Mouse (Mus musculus) hindbrain, embryonic 15.5 days (tissue): ENCODE results near the gene Eno2. TPM values are rescaled to one million over a fixed set of nuclear protein-coding genes. Genes with fewer than 3 reads are reported as not detected.
A peak's percentile ranks its signal among the peaks of the same experiment; 100 is the strongest.

ENCODE experiments used
- ATAC-seq: fragments of 200-750 bp; cut with Nextera tagmentation; 2 replicates; pipeline ENCODE4 v1.8.0; 2017; ENCODE audit warnings: low read depth, moderate number of reproducible peaks, moderate TSS enrichment; ENCODE audit not compliant: low FRiP score
- H3K27ac ChIP-seq: fragments of 300-500 bp; sonication (generic); replicated peaks from 2 replicates; pipeline ENCODE4 v1.5.1; 2015; ENCODE audit warnings: mild to moderate bottlenecking, inconsistent platforms
- H3K27me3 ChIP-seq: fragments of 300-500 bp; sonication (generic); 2 replicates; pipeline ENCODE4 v1.6.1; 2015; ENCODE audit warnings: control low read depth, inconsistent platforms
- H3K36me3 ChIP-seq: fragments of 300-500 bp; sonication (generic); 2 replicates; pipeline ENCODE4 v1.6.1; 2015; ENCODE audit warnings: control low read depth, inconsistent platforms
- H3K4me1 ChIP-seq: fragments of 300-500 bp; sonication (generic); replicated peaks from 2 replicates; pipeline ENCODE4 v1.6.1; 2015; ENCODE audit warnings: control low read depth, inconsistent platforms
- H3K4me2 ChIP-seq: fragments of 300-500 bp; sonication (generic); 2 replicates; pipeline ENCODE4 v1.6.1; 2015; ENCODE audit warnings: moderate library complexity, mild to moderate bottlenecking, inconsistent platforms
- H3K4me3 ChIP-seq: fragments of 300-500 bp; sonication (generic); 2 replicates; pipeline ENCODE4 v1.5.1; 2015; ENCODE audit warnings: mild to moderate bottlenecking, inconsistent platforms
- H3K9ac ChIP-seq: fragments of 300-500 bp; sonication (generic); 2 replicates; pipeline ENCODE4 v1.6.1; 2015; ENCODE audit warnings: inconsistent platforms
- H3K9me3 ChIP-seq: fragments of 300-500 bp; sonication (generic); 2 replicates; pipeline ENCODE4 v1.6.1; 2016; ENCODE audit warnings: control low read depth, inconsistent platforms
- WGBS: fragments of 180-500 bp; shearing (Covaris S2); methylation state at CpG from one replicate; pipeline ENCODE4 v1.1.7; 2015; 5-methylcytosine and 5-hydroxymethylcytosine counted together
- polyA plus RNA-seq: library from polyadenylated mRNA; unstranded; fragments of >200 nt; fragmentation: Nextera tagmentation; extraction: Ambion mirVana; gene quantifications from 2 replicates; pipeline ENCODE4 v1.2.1, GENCODE M21; 2015

The Eno2 gene
- polyA plus RNA-seq, 1 experiment from 2014 or later, result 144 TPM

DNA sequence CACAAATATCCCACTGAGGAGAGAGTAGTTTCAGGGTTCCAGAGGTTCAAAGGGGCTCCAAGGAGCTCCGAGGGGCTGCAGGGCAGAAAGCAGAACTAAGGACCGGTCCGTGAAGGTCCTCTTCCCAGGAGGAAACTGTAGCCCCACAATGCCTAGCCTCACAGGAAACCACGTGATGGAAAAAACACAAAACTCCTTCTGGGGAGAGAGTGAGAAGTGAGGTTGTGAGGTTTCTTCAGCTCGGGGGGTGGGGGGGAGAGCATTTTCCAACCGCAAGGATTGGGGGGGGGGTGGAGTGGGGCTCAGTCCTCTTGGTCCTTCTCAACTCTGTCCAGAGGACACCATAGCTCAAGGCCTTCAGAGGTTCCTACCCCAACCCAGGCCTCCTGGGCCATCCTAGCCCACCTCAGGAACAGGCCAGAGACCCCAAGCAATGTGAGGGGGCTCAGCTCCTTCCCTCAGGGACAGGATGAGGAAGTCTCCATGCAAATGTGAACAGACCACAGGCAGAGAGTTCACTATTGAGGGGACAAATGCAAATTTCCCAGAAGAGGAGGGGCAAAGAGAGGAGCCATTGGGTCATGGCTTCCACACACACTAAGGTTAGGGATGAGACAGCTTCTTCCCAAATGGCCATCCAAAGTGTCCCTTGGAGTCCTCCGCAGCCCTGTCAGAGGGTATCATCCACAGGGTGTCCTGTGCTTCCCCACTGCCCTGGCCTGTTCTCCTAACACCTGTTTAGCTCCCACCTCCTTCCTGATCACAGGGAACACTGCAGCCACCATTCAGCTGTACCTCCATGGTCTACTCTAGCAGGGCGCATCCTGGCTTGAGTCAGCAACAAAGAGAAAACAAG, 39.4 kb downstream of the Eno2 start:
- Histone ChIP-seq H3K9ac (no peak overlapping the region), H3K36me3 (no peaks in the 10 kb centered on the region), H3K9me3 (no peaks in the 10 kb centered on the region), H3K4me1 (no peaks in the 10 kb centered on the region), H3K27ac (no peak overlapping the region), H3K27me3 (no peaks in the 10 kb centered on the region), H3K4me3 (no peak overlapping the region), H3K4me2 (no peak overlapping the region)
- no peak for ATAC-seq
- 90% methylated on average over 8 of the region's 8 CpGs for WGBS

DNA sequence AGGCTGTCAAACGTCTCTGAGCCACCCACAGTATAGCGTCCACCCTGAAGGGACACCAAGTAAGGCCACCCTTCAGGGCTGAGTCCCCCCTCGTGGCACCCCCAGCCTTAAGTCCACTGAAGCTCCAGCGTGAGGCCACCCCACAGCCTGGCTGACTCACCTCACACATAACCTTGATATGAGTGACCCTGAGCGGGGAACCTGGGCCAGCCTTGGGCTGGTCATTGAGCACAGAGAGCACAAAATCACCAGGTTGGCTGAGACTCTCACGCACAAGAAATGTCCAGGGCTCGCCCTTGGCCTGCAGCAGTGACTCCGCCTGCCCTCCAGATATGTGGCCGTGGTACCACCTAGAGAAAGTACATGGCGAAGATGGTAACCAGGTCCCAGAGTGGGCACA, 40.9 kb downstream of the Eno2 start:
- 94% methylated on average over 10 of the region's 10 CpGs for WGBS
- ATAC-seq, result no peak

DNA sequence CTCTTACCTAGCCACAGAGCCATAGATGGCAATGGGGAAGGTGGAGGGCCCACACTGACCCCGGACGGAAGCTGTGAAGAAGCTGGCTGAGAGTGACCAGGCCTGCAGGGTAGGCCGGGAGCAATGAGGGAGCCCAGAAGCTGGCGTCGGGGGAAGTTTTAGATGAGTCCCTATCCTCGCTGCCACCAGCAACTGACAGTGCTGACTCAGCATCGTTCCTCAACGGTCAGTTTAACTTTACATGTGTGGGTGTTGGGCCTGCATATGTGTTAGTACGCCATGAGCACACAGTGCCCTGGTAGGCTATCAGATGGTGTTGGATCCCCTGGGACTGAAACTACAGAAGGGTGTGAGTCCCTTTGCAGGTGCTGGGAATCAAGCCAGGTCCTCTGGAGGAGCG, 45.0 kb downstream of the Eno2 start:
- no peak overlapping the region for H3K4me3 ChIP-seq
- no peaks in the 10 kb centered on the region for H3K27me3 ChIP-seq
- no peaks in the 10 kb centered on the region for H3K4me1 ChIP-seq
- no peak overlapping the region for H3K4me2 ChIP-seq
- no peaks in the 10 kb centered on the region for H3K9me3 ChIP-seq
- H3K27ac ChIP-seq, result no peak overlapping the region
- ATAC-seq, result no peak
- no peaks in the 10 kb centered on the region for H3K36me3 ChIP-seq
- H3K9ac ChIP-seq, result no peak overlapping the region
- WGBS, result 92% methylated on average over 10 of the region's 10 CpGs

More for the DNA sequence above, 40.9 kb downstream of the Eno2 start:
- H3K27me3 ChIP-seq, result no peaks in the 10 kb centered on the region
- H3K4me2 ChIP-seq, result no peak overlapping the region
- no peaks in the 10 kb centered on the region for H3K4me1 ChIP-seq
- H3K27ac ChIP-seq, result no peak overlapping the region
- H3K4me3 ChIP-seq, result no peak overlapping the region
- no peak overlapping the region for H3K9ac ChIP-seq
- H3K9me3 ChIP-seq, result no peaks in the 10 kb centered on the region
- no peaks in the 10 kb centered on the region for H3K36me3 ChIP-seq

DNA sequence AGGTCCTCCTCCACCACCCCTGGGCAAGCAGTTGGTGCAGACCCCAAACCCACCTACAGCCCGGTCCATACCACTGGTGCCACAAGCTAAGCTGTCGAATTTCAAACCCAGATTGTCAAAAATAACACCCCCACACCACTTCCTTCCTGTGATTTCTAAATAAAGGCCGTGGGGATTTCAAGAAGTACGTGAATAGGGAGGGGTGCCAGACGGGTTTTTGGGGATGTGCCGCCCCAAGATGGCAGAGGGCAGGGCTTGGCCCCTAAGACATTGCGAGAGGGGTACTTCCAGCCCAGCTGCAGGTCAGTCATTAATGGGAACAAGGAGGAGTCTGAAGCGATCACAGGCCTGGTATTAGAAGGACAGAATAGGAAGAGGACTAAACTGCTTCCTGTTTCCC, 45.9 kb downstream of the Eno2 start:
- Histone ChIP-seq H3K36me3 (no peaks in the 10 kb centered on the region), H3K4me1 (no peaks in the 10 kb centered on the region), H3K9me3 (no peaks in the 10 kb centered on the region), H3K4me2 (no peak overlapping the region), H3K4me3 (no peak overlapping the region), H3K27ac (no peak overlapping the region), H3K27me3 (no peaks in the 10 kb centered on the region), H3K9ac (no peak overlapping the region)
- 77% methylated on average over 8 of the region's 8 CpGs for WGBS
- ATAC-seq, result no peak

DNA sequence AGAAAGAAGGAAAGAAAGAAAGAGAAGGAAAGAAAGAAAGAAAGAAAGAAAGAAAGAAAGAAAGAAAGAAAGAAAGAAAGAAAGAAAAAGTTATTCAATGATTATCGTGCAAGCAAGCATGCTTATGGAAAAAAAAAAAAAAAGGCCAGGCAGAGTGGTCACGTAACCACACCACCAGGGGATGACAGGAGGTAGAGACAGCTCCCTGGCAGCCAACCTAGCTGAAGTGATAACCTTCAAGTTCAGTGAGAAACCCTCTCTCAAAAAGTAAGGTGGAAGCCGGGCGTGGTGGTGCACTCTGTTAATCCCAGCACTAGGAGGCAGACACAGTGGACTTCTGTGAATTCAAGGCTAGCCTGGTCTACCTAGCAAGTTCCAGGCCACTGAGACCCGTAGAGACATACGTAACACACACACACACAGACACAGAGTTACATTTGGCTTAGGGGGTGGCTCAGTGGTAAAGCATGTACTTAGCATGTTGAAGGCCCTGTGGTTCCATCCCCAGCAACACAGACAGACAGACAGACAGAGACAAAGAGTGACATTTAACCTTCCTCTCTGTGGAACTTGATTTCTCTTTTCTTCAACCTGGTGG, 46.5 kb downstream of the Eno2 start:
- Histone ChIP-seq H3K27me3 (no peaks in the 10 kb centered on the region), H3K9me3 (no peaks in the 10 kb centered on the region), H3K4me1 (no peaks in the 10 kb centered on the region), H3K4me3 (no peak overlapping the region), H3K9ac (no peak overlapping the region), H3K27ac (no peak overlapping the region), H3K4me2 (no peak overlapping the region), H3K36me3 (no peaks in the 10 kb centered on the region)
- WGBS, result 79% methylated on average over 6 of the region's 6 CpGs
- no peak for ATAC-seq

DNA sequence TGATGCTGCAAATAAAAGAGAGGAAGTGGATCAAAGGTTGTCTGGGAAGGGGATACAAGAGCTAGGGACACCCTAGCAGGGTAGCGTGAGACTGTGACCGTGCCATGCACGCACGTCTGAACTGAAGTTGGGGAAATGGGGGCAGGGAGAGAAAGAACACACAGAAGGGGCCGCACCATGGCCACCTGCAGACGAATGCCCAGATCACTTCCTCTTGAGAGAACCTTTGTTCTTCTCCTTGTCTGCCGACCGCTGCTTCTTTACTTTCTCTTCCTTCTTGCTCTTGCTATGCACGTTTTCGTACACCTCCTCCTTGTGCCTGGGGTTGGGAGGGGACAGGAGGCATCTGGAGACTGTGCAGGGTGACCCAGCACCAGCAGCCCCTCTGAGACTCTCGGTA, 48.6 kb downstream of the Eno2 start:
- Histone ChIP-seq H3K36me3 (peaks cover 17% of the 10 kb centered on the region), H3K4me2 (no peak overlapping the region), H3K27me3 (no peaks in the 10 kb centered on the region), H3K9ac (no peak overlapping the region), H3K27ac (no peak overlapping the region), H3K9me3 (no peaks in the 10 kb centered on the region), H3K4me3 (no peak overlapping the region), H3K4me1 (no peaks in the 10 kb centered on the region)
- ATAC-seq, result no peak
- WGBS, result 64% methylated on average over 11 of the region's 11 CpGs

DNA sequence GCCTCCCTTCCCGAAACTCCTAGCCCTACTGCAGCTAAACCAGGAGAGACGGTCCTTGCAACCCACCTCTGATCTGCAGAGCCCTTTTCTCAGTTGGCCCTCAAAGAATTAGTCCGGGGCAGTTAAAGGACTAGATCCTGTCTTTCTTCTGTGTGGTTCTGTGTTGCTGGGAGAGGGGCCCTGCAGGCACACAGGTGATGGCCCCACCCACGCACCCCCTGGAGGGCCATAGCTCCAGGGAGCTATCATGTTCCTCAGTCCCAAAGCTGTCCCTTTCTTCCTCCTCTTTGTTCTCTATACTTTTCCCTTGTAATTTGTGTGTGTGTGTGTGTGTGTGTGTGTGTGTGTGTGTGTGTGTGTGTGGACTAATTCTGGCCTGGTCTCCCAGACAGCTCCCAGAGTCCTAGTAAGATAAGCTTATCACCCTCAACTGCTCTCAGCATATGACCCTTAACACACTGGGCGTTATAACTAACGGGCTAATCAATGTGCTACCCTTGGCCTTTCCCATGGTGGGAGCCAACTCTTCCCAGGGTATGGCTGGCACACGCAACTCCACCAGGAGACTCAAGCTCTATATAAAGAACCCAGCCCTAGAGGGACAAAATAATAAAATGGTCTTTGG, 50.0 kb downstream of the Eno2 start:
- WGBS, result 82% methylated on average over 7 of the region's 7 CpGs
- Histone ChIP-seq H3K4me1 (no peaks in the 10 kb centered on the region), H3K4me2 (no peak overlapping the region), H3K9ac (no peak overlapping the region), H3K4me3 (no peak overlapping the region), H3K27ac (no peak overlapping the region), H3K27me3 (no peaks in the 10 kb centered on the region), H3K9me3 (no peaks in the 10 kb centered on the region), H3K36me3 (peaks cover 31% of the 10 kb centered on the region)
- ATAC-seq, result no peak

DNA sequence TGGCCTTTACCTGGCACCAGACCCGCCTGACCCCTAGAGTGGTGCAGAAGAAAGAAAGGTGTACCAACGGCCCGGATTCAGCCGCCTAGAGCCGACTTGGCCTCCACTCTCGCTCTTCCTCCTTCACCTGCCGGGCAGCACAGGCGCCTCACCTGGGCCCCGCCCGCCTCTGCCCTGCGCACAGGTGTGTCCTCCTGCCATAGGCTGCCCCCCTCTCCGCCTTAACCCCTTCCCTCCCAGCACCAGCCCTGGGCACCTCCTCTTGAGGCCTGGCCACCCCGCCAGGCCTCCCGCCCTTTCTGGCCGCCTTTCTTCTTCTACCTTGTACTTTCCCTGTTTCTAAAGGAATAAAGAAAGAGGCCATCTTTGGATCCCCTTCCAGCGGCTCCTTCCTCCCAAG, 50.8 kb downstream of the Eno2 start:
- Histone ChIP-seq H3K4me3 (no peak overlapping the region), H3K4me2 (no peak overlapping the region), H3K4me1 (peaks cover 7% of the 10 kb centered on the region), H3K9ac (no peak overlapping the region), H3K27me3 (no peaks in the 10 kb centered on the region), H3K27ac (no peak overlapping the region), H3K36me3 (peaks cover 36% of the 10 kb centered on the region), H3K9me3 (no peaks in the 10 kb centered on the region)
- no peak for ATAC-seq
- WGBS, result 60% methylated on average over 14 of the region's 16 CpGs

DNA sequence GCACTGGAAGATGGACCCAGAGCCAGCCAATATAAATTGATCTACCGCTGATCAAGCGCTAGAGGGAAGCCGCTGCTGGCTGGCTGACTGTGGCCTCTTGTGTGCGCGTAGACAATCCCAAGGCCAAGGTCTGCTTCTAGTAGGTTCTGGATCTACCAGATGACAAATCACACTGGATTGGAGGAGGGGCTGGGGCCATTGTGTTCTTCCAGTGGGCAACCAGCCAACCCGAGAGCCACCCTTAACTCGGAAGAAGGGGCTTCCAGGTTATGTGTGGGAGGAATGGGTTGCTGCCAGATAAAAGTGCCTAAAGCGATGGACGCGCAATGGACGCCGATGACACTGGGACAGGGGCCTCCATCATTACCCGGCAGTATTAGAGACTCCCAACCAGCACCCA, 51.5 kb downstream of the Eno2 start:
- WGBS, result 81% methylated on average over 13 of the region's 13 CpGs
- no peak overlapping the region for H3K4me3 ChIP-seq

DNA sequence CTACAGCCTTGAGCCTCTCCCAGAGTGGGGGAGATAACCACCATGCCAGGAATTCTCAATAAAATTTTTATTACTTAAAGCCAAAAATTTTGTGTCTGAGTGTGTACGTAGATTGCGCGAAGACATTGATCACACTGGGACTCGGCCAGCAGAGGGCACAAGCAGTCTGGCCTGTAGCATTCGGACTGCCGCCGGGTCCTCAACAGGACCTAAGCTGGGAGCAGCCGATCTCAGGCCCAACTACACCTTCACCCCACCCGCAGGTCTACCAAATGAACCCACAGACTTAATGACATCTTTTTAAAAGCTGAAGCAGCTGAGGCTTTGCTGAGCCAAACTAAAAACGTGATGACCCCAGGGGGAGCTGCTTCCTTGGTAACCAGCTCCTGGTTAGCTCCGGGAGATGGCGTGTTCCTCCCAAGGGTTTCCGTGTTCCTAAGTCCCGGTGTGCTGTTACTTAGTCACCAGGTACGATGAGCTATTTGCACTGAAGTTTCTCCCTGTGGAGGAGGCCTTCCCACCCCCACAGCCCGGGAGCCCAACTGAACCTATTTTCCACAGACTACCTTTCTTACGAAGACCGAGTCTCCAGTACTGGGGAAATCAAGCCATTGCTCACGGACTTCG, 52.5 kb downstream of the Eno2 start:
- 66% methylated on average over 20 of the region's 20 CpGs for WGBS
- no peak overlapping the region for H3K9ac ChIP-seq
- no peaks in the 10 kb centered on the region for H3K9me3 ChIP-seq
- H3K27ac ChIP-seq, result no peak overlapping the region
- H3K4me3 ChIP-seq, result no peak overlapping the region
- H3K27me3 ChIP-seq, result no peaks in the 10 kb centered on the region
- no peak for ATAC-seq
- H3K4me1 ChIP-seq, result peaks cover 18% of the 10 kb centered on the region
- peaks cover 36% of the 10 kb centered on the region for H3K36me3 ChIP-seq
- no peak overlapping the region for H3K4me2 ChIP-seq

More for the DNA sequence above, 51.5 kb downstream of the Eno2 start:
- no peak overlapping the region for H3K4me2 ChIP-seq
- no peak overlapping the region for H3K9ac ChIP-seq
- ATAC-seq, result no peak
- H3K4me1 ChIP-seq, result peaks cover 14% of the 10 kb centered on the region
- H3K27me3 ChIP-seq, result no peaks in the 10 kb centered on the region
- no peaks in the 10 kb centered on the region for H3K9me3 ChIP-seq
- peaks cover 36% of the 10 kb centered on the region for H3K36me3 ChIP-seq
- no peak overlapping the region for H3K27ac ChIP-seq

DNA sequence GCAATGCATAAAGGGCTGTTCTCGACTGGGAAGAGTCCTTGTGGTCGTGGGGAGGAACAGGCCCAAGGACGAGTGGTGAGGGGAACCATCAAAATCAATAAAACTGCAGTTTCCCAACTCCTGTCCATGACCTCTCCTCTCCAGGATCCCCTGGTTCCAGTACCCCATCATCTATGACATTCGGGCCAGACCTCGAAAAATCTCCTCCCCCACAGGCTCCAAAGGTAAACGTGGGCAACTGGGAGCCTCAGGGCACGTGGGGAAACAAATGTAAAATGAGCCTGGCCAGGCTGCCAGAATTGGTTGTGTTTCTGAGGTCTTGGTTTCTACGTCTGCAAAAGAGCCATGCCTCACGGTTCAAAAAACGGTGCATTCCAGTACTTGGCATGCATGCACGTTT, 56.6 kb downstream of the Eno2 start:
- Histone ChIP-seq H3K9me3 (no peaks in the 10 kb centered on the region), H3K4me2 (peak overlapping the region; percentile 94), H3K9ac (peak overlapping the region; percentile 79), H3K4me1 (peaks cover 36% of the 10 kb centered on the region), H3K4me3 (peak overlapping the region; percentile 65), H3K36me3 (peaks cover 40% of the 10 kb centered on the region), H3K27ac (peak overlapping the region; percentile 81; the same call in 1 of the 2 replicates), H3K27me3 (no peaks in the 10 kb centered on the region)
- 28% methylated on average over 11 of the region's 11 CpGs for WGBS
- ATAC-seq, result no peak
